Mouse (Mus musculus) common myeloid progenitor, adult 5-6 weeks (primary cell): ENCODE measurements around the gene Ankrd39. TPM values are rescaled to one million over a fixed set of nuclear protein-coding genes. Genes with fewer than 3 reads are reported as not detected.
A peak's percentile ranks its signal among the peaks of the same experiment; 100 is the strongest.

Experiments
- ATAC-seq: replicated peaks from 2 replicates; pipeline ENCODE4 v1.8.0; 2016; ENCODE audit warnings: low read depth, mild to moderate bottlenecking, moderate TSS enrichment, inconsistent platforms; ENCODE audit not compliant: poor library complexity, severe bottlenecking
- total RNA-seq: library from RNA; stranded (forward); fragments of 200-1000, 187-1606 nt; gene quantifications from 2 replicates; pipeline ENCODE4 v1.2.3, GENCODE M21; 2017

Gene Ankrd39
- total RNA-seq, 1 experiment from 2014 or later = 9.0 TPM

- ATAC-seq = peak; percentile 60
These were observed 12.6 kb downstream of the Ankrd39 start for GRCm38 (mm10) chr1:36534595-36535058.

DNA sequence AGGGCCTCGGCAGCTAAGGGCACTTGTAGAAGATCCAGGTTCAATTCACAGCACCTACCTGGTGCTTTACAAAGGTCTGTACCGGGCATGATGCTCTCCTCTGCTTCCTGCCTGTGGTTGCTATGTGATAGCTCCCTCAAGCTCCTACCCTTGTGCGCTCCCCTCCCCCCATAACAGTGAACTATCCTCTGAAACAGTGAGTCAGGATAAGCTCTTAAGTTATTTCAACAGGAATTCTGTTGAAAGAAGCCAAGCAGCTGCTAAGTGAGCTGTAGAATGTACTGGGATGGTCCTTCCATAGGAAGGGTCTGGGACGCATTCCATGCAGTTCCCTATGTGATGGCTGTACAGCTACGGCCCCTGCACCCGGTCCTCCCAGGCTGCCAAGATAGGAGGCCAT, 13.7 kb downstream of the Ankrd39 start:
- no peak for ATAC-seq

DNA sequence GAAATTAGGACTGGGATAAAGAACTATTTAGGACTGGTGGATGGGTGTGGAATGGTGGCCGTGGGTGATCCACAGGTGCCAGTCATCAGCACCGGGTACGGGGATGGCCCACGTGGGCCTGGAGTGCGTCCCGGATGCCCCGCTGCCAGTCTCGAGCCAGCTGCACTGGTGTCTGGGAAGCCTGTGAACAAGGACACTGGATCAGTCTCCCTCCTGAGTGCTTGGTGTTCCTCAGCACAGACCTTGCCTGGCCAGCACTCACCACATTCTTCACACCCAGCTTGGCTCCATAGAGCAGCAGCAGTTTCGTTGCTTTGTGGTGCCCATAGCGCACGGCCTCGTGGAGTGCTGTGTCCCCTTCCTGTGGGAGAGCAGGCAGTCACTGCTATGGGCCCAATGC, 15.8 kb downstream of the Ankrd39 start:
- no peak for ATAC-seq

DNA sequence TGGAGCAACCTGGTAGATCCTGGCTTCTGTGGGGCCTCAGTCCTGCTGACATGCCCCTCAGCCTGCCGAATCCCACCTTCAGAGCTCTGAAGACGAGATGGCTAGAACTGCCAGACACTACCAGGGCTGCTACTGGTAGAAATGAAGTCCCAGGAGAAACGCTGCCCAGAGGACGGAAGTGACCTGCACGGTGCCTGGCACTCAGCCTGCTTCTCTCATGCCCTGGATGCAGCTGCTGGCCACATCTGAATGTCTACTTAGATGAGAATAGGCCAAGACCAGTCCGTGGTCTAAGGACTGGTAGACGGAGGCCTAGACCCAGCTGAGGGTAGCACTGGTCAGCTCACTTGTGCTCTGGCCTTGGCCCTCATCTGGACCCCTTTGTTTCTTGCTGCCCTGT, 16.3 kb downstream of the Ankrd39 start:
- ATAC-seq = no peak

GRCm38 (mm10) chr1:36530485-36530884, 16.8 kb downstream of the Ankrd39 start:
- no peak for ATAC-seq

DNA sequence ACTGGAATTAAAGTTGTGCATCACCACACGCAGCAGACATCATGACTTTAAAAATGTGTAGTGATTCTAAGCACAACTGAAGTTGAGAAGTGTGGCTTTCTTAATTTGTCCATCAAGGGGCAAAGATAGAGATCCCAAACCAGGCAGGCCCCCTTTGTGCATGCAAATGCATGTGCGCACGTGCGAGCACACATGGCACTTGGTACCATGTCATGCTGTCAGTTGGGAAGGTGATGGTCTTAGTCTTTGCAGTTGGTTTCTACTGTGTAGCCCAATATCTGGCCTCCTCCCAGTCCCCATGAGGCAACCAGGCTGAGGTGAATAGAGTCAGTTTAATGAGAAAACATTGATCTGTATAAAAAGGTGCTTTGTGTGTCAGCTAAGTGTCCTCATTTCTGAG, 17.4 kb downstream of the Ankrd39 start:
- ATAC-seq = no peak

GRCm38 (mm10) chr1:36529274-36529673, 18.0 kb downstream of the Ankrd39 start:
- no peak for ATAC-seq

- ATAC-seq = no peak
These were observed 18.9 kb downstream of the Ankrd39 start for GRCm38 (mm10) chr1:36528351-36528750.

DNA sequence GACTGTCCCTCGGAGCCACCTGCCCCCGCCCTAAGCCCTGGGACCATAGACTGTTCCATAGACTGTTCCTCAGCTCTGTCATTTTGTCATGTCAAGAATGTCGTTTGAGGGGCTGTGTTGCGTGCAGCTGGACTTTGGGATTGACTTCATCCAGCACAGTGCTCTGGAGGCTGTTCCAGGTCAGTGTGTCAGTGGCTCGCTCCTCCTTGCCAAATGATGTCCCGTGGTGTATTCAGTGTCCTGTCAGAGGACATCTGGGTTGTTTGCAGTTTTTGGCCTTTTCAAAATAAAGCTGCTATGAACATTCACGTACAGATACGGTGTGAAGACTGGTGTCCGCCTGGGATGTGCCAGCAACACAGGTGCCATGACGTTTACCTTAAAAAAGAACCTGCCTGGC, 20.3 kb downstream of the Ankrd39 start:
- no peak for ATAC-seq

DNA sequence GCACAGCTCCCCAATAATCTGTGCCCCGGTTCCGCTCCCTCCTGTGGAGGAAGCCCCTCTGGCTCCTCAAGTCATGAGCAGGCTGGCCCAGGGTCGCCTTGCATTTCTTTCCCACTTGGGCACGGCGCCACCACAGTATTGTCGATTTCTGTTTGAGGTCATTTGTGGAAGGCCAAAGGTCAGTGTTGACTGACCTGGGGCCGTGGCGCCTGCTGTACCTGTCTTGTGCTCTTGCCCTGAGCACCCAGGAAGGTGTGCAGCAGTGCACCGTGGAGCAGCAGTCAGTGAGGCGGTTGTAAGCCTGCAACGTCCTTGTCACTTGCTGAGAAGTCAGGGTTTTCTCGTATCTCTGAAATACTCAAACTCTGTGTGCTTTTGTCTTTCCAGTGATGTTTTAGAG, 21.5 kb downstream of the Ankrd39 start:
- ATAC-seq = no peak

- no peak for ATAC-seq
These were observed 23.2 kb downstream of the Ankrd39 start for GRCm38 (mm10) chr1:36524058-36524457.

DNA sequence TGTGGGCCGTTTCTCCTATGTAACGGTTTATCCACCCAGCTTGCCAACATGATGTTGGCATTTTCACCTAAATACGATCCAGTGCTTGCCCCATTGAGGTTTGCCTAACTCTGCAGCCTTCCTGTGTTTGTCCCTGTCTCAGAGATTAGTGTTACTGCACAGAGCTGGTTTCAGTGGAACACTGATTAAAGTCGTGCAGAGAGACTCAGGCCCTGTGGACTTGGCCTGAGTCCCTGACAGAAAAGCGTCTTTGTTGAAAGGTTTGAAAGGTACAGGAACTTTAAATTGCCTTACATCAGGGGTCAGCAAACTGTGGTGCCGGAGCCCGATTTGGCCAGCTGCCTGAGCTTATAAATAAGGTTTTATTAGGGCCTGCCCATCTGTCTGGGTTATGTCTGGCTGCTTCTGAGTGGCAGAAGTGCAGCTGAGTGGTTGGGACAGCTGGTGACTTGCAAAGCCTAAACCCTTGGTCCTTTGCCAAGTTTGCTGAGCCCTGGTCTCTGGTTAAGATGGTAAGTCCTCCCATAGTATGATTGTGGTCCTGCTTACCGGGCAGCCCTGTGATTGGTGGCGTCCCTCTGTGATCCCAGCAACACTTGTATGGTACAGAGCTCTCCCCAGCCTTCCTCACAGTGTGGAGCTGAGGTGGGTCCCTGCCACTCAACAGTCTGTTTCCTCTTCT, 23.8 kb downstream of the Ankrd39 start:
- no peak for ATAC-seq

- no peak for ATAC-seq
These were observed 25.0 kb downstream of the Ankrd39 start for GRCm38 (mm10) chr1:36522210-36522609.

- no peak for ATAC-seq
These were observed 27.6 kb downstream of the Ankrd39 start for GRCm38 (mm10) chr1:36519626-36520025.

DNA sequence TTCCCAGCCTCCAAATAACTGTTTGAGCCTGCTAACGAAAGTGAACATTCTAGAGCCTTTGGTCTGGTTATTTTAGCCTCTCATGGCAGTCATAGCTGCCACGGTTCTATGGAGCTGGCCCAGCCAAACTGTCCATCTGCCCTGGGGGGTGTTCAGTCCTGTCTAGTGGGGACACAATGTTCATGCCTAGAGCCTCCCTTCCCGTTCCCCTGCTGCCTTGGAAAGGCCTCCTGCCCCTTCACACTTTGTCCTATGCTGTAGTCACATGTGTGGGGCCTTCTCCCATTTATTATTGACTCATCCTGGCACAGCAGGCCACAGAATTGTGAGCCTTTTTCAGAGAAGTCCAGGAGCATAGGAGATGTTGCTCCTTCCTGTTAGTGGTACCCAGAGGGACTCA, 29.0 kb downstream of the Ankrd39 start:
- ATAC-seq = no peak

DNA sequence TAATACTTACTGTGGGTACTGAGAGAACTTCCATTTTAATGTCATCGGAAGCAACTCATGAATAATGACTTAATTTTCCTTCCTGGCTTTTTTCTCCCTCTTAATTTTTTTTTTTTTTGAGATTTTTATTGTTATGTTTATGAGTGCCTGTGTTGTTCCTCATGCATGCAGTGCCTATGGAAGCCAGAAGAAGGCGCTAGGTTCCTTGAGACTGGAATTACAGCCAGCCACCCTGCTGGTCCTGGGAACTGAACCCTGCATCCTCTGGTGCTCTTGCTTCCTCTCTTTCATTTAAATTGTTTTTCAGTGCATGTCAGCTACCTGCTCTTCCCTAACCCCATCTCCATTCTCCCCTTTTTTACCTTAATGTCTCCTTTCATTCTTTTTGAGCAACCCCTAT, 33.5 kb downstream of the Ankrd39 start:
- no peak for ATAC-seq

- ATAC-seq = no peak
These were observed 33.9 kb downstream of the Ankrd39 start for GRCm38 (mm10) chr1:36513310-36513709.

DNA sequence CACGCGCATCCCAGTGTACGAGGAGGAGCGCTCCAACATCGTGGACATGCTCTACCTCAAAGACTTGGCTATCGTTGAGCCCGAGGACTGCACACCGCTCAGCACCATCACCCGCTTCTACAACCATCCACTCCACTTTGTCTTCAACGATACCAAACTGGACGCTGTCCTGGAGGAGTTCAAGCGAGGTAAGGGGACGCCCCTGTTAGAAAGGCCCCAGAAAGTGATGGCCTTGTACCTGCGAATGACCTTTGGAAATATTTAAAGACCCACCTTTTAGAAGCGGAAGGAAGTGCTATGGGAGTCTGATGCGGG, 34.3 kb downstream of the Ankrd39 start:
- ATAC-seq = no peak

- no peak for ATAC-seq
These were observed 34.9 kb downstream of the Ankrd39 start for GRCm38 (mm10) chr1:36512089-36512965.

- peak; percentile 94 for ATAC-seq
These were observed 35.8 kb downstream of the Ankrd39 start, which contains the start of gene Cnnm3 for GRCm38 (mm10) chr1:36511289-36512021. Cnnm3 (plus strand) TSS chr1:36511867.

DNA sequence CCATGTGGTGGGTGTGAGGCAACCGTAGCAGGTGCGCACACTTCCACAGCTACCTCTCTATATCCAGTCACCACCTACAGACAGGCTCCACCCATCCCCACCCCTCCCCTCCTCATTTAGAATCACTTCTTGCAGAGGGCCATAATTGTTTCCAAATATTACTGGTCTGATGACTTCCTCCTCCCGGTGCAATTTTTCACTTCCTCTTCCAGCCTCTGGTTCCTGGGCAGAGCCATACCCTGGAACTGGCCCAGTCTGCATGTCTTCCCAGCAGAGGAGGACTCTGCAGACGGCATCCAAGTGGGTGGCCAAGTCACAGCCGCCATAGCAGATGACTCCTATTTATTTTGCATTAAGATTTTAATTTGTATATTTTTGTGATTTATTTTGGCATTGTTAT, 39.0 kb downstream of the Ankrd39 start:
- peak; percentile 20; the same call in 1 of the 2 replicates for ATAC-seq
